Mouse (Mus musculus) neural tube, embryonic 13.5 days (tissue): ENCODE data around the gene Fbxl22. TPM values are rescaled to one million over a fixed set of nuclear protein-coding genes. Genes with fewer than 3 reads are reported as not detected.

Experiments
- ATAC-seq: fragments of 200-750 bp; cut with Nextera tagmentation; 2 replicates; pipeline ENCODE4 v1.8.0; 2017; ENCODE audit warnings: low read depth, mild to moderate bottlenecking, moderate TSS enrichment, moderate library complexity
- H3K27ac ChIP-seq: fragments of 300-500 bp; sonication (generic); replicated peaks from 2 replicates; pipeline ENCODE4 v1.5.1; 2015; ENCODE audit warnings: moderate library complexity, mild to moderate bottlenecking, inconsistent platforms
- H3K27me3 ChIP-seq: fragments of 300-500 bp; sonication (generic); 2 replicates; pipeline ENCODE4 v1.6.1; 2015; ENCODE audit warnings: mild to moderate bottlenecking, inconsistent platforms
- H3K36me3 ChIP-seq: fragments of 300-500 bp; sonication (generic); 2 replicates; pipeline ENCODE4 v1.6.1; 2015; ENCODE audit warnings: mild to moderate bottlenecking, inconsistent platforms
- H3K4me1 ChIP-seq: fragments of 300-500 bp; sonication (generic); replicated peaks from 2 replicates; pipeline ENCODE4 v1.6.1; 2015; ENCODE audit warnings: inconsistent platforms
- H3K4me2 ChIP-seq: fragments of 300-500 bp; sonication (generic); 2 replicates; pipeline ENCODE4 v1.6.1; 2015; ENCODE audit warnings: inconsistent platforms, mild to moderate bottlenecking, moderate library complexity
- H3K4me3 ChIP-seq: fragments of 300-500 bp; sonication (generic); 2 replicates; pipeline ENCODE4 v1.5.1; 2015; ENCODE audit warnings: mild to moderate bottlenecking, inconsistent platforms
- H3K9ac ChIP-seq: fragments of 300-500 bp; sonication (generic); 2 replicates; pipeline ENCODE4 v1.6.1; 2015; ENCODE audit warnings: moderate library complexity, mild to moderate bottlenecking, inconsistent platforms
- H3K9me3 ChIP-seq: fragments of 300-500 bp; sonication (generic); 2 replicates; pipeline ENCODE4 v1.6.1; 2016; ENCODE audit warnings: inconsistent platforms
- WGBS: fragments of 180-500 bp; shearing (Covaris S2); methylation state at CpG from one replicate; pipeline ENCODE4 v1.1.7; 2015; 5-methylcytosine and 5-hydroxymethylcytosine counted together
- polyA plus RNA-seq: library from polyadenylated mRNA; unstranded; fragments of >200 nt; fragmentation: Nextera tagmentation; extraction: Ambion mirVana; gene quantifications from 2 replicates; pipeline ENCODE4 v1.2.1, GENCODE M21; 2015

The Fbxl22 gene
- polyA plus RNA-seq, 1 experiment from 2014 or later: 1.7 TPM

DNA sequence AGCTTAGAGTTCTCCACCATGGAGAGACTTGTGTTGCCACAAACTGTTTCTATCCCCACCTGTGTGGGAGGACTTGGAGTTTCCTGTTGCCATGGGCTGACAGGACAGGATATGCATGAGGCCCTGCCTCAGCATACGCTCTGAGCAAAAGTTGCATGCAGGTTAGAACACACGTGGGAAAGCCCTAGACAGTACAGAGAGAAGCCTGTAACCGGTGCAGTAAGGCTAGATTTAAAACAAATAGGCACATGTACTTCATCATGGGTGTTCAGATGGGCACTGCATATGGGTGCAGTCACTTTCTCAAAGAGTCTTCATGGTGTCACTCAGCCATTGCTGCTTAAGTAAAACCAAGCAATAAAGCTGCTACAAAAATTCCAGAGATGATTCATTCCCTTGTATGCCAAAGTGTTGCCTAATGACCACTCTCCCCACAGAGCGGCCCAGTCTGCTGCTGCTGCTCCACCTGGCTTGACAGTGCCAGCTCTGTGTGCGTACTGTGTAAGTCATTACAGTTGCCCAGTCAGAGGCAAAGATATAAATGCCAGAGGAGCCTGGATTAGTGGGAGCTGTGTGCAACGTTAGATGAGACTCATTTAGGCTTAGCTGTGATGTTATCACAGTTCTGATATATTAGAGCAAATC is 2.0 kb upstream of the Fbxl22 start:
- H3K36me3 ChIP-seq: peaks cover 75% of the 10 kb centered on the region
- no peak overlapping the region for H3K4me3 ChIP-seq
- no peak for ATAC-seq
- no peak overlapping the region for H3K9ac ChIP-seq
- H3K4me1 ChIP-seq: peaks cover 23% of the 10 kb centered on the region
- H3K9me3 ChIP-seq: no peaks in the 10 kb centered on the region
- WGBS: 90% methylated on average over 6 of the region's 6 CpGs
- no peak overlapping the region for H3K4me2 ChIP-seq
- no peaks in the 10 kb centered on the region for H3K27me3 ChIP-seq
- H3K27ac ChIP-seq: no peak overlapping the region

GRCm38 (mm10) chr9:66515680-66516210 is 1.4 kb upstream of the Fbxl22 start:
- H3K36me3 ChIP-seq: peaks cover 69% of the 10 kb centered on the region
- no peaks in the 10 kb centered on the region for H3K9me3 ChIP-seq
- no peak for ATAC-seq
- H3K4me2 ChIP-seq: no peak overlapping the region
- no peaks in the 10 kb centered on the region for H3K27me3 ChIP-seq
- H3K4me3 ChIP-seq: no peak overlapping the region
- H3K27ac ChIP-seq: no peak overlapping the region
- WGBS: 84% methylated on average over 10 of the region's 10 CpGs
- peaks cover 28% of the 10 kb centered on the region for H3K4me1 ChIP-seq
- no peak overlapping the region for H3K9ac ChIP-seq

DNA sequence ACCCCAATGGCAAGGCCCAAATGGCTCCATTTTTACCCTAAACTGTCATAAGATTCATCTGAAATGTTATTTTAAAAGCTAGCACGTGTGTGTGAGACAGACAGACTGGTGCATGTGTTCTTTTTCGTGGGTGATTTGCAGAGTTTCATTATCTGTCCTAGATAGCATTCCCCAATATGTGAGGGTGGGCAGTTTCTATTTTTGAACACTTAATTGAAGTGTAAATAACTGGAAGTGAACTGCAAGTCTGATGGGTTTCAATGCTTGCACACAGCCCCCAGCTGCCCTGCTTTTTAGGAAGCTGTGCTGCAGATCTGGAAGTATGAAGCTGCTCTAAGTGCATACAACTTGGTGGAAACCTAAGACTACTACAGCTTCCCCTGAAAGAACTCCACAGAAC is 722 bp upstream of the Fbxl22 start:
- no peak for ATAC-seq
- Histone ChIP-seq H3K4me1 (peaks cover 34% of the 10 kb centered on the region), H3K9me3 (no peaks in the 10 kb centered on the region), H3K36me3 (peaks cover 64% of the 10 kb centered on the region), H3K27me3 (no peaks in the 10 kb centered on the region), H3K4me2 (no peak overlapping the region), H3K9ac (no peak overlapping the region), H3K27ac (no peak overlapping the region), H3K4me3 (no peak overlapping the region)
- 91% methylated on average over 2 of the region's 2 CpGs for WGBS

GRCm38 (mm10) chr9:66513661-66514255 is 635 bp downstream of the Fbxl22 start:
- no peaks in the 10 kb centered on the region for H3K9me3 ChIP-seq
- WGBS: 90% methylated on average over 4 of the region's 4 CpGs
- H3K36me3 ChIP-seq: peaks cover 65% of the 10 kb centered on the region
- no peak overlapping the region for H3K9ac ChIP-seq
- no peak overlapping the region for H3K4me2 ChIP-seq
- no peak for ATAC-seq
- no peaks in the 10 kb centered on the region for H3K27me3 ChIP-seq
- peaks cover 34% of the 10 kb centered on the region for H3K4me1 ChIP-seq
- H3K27ac ChIP-seq: peak overlapping the region; percentile 98
- H3K4me3 ChIP-seq: no peak overlapping the region

DNA sequence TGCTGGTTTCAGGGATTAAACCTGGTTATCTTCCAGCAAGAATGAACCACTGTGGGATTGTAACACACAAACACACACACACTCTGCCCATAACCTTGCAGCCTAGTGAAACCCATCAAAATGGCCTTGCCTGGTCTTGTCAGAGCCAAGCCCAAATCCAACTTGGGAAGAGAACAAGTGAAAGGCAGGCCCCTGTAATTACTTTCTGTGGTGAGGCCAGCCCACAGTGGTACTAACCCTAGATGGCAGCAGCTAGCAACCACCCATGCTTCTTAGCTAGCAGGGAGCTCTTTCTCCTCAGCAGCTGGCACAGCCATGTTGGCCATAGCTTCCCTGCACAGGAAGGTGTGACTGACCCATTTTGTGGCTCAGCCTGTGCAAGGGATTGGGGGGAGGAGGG is 1.2 kb downstream of the Fbxl22 start:
- peak overlapping the region; percentile 98 for H3K4me2 ChIP-seq

GRCm38 (mm10) chr9:66512351-66512671 is 2.1 kb downstream of the Fbxl22 start:
- Histone ChIP-seq H3K36me3 (peaks cover 66% of the 10 kb centered on the region), H3K4me1 (peaks cover 34% of the 10 kb centered on the region), H3K27me3 (no peaks in the 10 kb centered on the region), H3K4me3 (peak overlapping the region; percentile 63), H3K27ac (peak overlapping the region; percentile 98), H3K9ac (peak overlapping the region; percentile 89), H3K4me2 (peak overlapping the region; percentile 98), H3K9me3 (no peaks in the 10 kb centered on the region)
- under 1% methylated on average over 8 of the region's 8 CpGs for WGBS
- ATAC-seq: peak; percentile 89

More for the DNA sequence above, 1.2 kb downstream of the Fbxl22 start:
- Histone ChIP-seq H3K4me3 (0 out of 2 replicates have a peak overlapping the region, but pooled peaks have one; percentile 63), H3K9me3 (no peaks in the 10 kb centered on the region), H3K4me1 (peaks cover 34% of the 10 kb centered on the region), H3K27me3 (no peaks in the 10 kb centered on the region), H3K9ac (peak overlapping the region; percentile 89), H3K36me3 (peaks cover 66% of the 10 kb centered on the region), H3K27ac (peak overlapping the region; percentile 98)
- ATAC-seq: no peak

DNA sequence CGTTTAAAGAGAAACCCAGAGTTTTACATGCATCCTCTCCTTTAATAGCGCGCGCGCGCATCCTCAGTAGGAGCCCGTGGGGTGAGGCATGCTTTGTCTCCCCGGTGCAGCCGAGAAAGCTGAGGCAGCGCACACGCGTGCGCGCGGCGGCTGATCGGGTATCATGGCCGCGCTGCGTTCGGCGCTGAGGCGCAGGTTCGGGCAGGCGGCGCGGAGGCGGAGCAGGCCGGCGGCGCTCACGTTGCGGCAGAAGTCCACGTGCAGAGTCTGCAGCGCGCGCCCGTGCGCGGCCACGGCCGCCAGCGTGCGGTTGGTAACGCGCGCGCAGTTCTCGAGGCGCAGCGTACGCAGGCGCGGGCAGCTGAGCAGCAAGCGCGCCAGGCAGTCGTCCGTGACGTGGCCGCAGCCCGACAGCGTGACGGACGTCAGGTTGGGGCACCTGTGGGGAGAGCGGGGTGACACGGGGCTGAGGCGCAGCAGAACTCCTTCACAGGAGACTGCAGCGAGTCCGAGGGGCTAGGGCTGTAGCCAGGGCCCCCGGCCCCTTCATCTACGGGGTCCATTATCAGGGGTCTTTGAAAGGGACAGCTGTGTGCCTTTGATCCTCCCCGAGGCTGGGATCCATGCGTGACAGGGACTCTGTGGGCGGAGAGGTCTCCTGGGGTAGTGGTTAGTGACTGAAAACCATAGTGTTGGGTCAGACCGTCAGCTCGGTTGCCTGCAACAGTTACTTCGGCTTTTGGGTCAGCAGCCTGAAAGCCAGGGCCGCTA is 2.6 kb downstream of the Fbxl22 start:
- ATAC-seq: peak; percentile 91
- under 1% methylated on average over 78 of the region's 78 CpGs for WGBS
- Histone ChIP-seq H3K4me3 (peak overlapping the region; percentile 63), H3K4me2 (peak overlapping the region; percentile 98), H3K9me3 (no peaks in the 10 kb centered on the region), H3K27me3 (no peaks in the 10 kb centered on the region), H3K36me3 (peaks cover 64% of the 10 kb centered on the region), H3K27ac (peak overlapping the region; percentile 98), H3K9ac (peak overlapping the region; percentile 89), H3K4me1 (peaks cover 34% of the 10 kb centered on the region)

- peak overlapping the region; percentile 98 for H3K27ac ChIP-seq
- ATAC-seq: no peak
- no peaks in the 10 kb centered on the region for H3K9me3 ChIP-seq
- H3K4me1 ChIP-seq: peaks cover 41% of the 10 kb centered on the region
- H3K4me2 ChIP-seq: peak overlapping the region; percentile 98
- peak overlapping the region; percentile 63 for H3K4me3 ChIP-seq
- H3K36me3 ChIP-seq: peaks cover 64% of the 10 kb centered on the region
- WGBS: 1% methylated on average over 2 of the region's 2 CpGs
- no peaks in the 10 kb centered on the region for H3K27me3 ChIP-seq
- peak overlapping the region; percentile 89 for H3K9ac ChIP-seq
Observed at GRCm38 (mm10) chr9:66510944-66511343, 3.4 kb downstream of the Fbxl22 start.

GRCm38 (mm10) chr9:66510351-66510841 is 4.0 kb downstream of the Fbxl22 start:
- Histone ChIP-seq H3K36me3 (peaks cover 65% of the 10 kb centered on the region), H3K27ac (peak overlapping the region; percentile 98), H3K4me1 (peaks cover 45% of the 10 kb centered on the region), H3K9ac (peak overlapping the region; percentile 89), H3K9me3 (no peaks in the 10 kb centered on the region), H3K27me3 (no peaks in the 10 kb centered on the region), H3K4me2 (peak overlapping the region; percentile 98), H3K4me3 (0 out of 2 replicates have a peak overlapping the region, but pooled peaks have one; percentile 63)
- 67% methylated on average over 7 of the region's 7 CpGs for WGBS
- ATAC-seq: no peak

DNA sequence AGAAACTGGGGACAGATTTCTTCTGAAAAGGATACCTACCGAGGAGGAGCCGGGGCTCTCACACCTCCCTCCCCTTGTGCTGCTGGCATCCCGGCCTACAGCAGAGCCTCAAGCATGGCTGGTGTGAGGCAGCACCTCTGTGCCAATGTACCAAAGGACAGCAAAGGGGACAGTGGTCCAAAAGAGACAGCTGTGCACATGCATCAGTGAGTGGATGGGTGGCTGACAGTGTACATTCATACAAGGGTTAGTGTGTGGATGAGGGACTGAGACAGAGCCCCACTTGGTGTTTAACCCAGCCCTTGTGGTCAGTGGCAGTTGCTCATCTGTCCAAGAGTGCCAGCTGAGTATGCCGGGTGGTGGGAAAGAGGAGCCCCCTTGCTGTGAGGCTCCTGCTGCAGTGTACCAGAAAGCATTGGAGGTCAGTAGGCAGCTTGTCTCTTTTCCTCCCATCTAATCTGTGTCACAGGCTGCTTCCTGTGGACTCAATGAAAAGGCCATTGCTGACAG is 5.4 kb downstream of the Fbxl22 start:
- no peak overlapping the region for H3K4me2 ChIP-seq
- no peaks in the 10 kb centered on the region for H3K27me3 ChIP-seq
- H3K9ac ChIP-seq: peak overlapping the region; percentile 14
- no peaks in the 10 kb centered on the region for H3K9me3 ChIP-seq
- peaks cover 51% of the 10 kb centered on the region for H3K4me1 ChIP-seq
- WGBS: 79% methylated on average over 4 of the region's 4 CpGs
- H3K4me3 ChIP-seq: no peak overlapping the region
- ATAC-seq: no peak
- no peak overlapping the region for H3K27ac ChIP-seq
- peaks cover 65% of the 10 kb centered on the region for H3K36me3 ChIP-seq

DNA sequence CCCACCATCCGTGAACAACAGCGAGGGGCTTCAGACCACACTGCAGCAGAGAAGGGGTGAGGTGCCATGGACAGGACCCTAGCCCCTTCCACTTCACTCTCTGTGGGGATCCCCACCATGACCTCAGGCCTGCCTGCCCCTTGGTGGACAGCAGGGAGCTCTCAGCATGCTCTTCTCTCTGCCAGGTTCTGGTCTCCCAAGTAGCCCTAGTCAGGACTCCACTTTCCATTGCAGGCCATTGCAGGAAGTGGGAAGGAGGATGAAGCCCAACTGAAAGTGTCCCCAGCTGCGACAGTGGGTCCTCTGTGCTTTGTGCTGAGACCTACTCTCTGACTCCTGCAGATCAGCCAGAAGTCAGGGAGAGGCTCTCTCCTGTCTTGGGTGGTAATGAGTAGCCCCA is 6.7 kb downstream of the Fbxl22 start:
- ATAC-seq: no peak
- H3K9me3 ChIP-seq: no peaks in the 10 kb centered on the region
- no peak overlapping the region for H3K9ac ChIP-seq
- H3K27me3 ChIP-seq: no peaks in the 10 kb centered on the region
- H3K4me2 ChIP-seq: no peak overlapping the region
- peaks cover 66% of the 10 kb centered on the region for H3K36me3 ChIP-seq
- WGBS: 94% methylated on average over 3 of the region's 3 CpGs
- peaks cover 47% of the 10 kb centered on the region for H3K4me1 ChIP-seq
- H3K27ac ChIP-seq: no peak overlapping the region
- no peak overlapping the region for H3K4me3 ChIP-seq

GRCm38 (mm10) chr9:66506424-66506823 is 8.0 kb downstream of the Fbxl22 start:
- Histone ChIP-seq H3K9me3 (no peaks in the 10 kb centered on the region), H3K27me3 (no peaks in the 10 kb centered on the region), H3K4me2 (no peak overlapping the region), H3K4me3 (no peak overlapping the region), H3K4me1 (peaks cover 44% of the 10 kb centered on the region), H3K27ac (peak overlapping the region; percentile 79), H3K36me3 (peaks cover 79% of the 10 kb centered on the region), H3K9ac (0 out of 2 replicates have a peak overlapping the region, but pooled peaks have one; percentile 17)
- ATAC-seq: no peak
